Mouse (Mus musculus) embryonic facial prominence, embryonic 13.5 days (tissue): Measurements from ENCODE around the gene Wdr49. TPM values are rescaled to one million over a fixed set of nuclear protein-coding genes. Genes with fewer than 3 reads are reported as not detected.

ENCODE experiments used
- ATAC-seq: fragments of 200-750 bp; cut with Nextera tagmentation; 2 replicates; pipeline ENCODE4 v1.8.0; 2017; ENCODE audit warnings: low read depth; ENCODE audit not compliant: insufficient number of reproducible peaks, insufficient read depth, low FRiP score, low TSS enrichment
- H3K27ac ChIP-seq: fragments of 300-500 bp; sonication (generic); 2 replicates; pipeline ENCODE4 v1.5.1; 2015; ENCODE audit warnings: moderate library complexity, mild to moderate bottlenecking, inconsistent platforms
- H3K27me3 ChIP-seq: fragments of 300-500 bp; sonication (generic); 2 replicates; pipeline ENCODE4 v1.6.1; 2015; ENCODE audit warnings: mild to moderate bottlenecking, inconsistent platforms
- H3K36me3 ChIP-seq: fragments of 300-500 bp; sonication (generic); 2 replicates; pipeline ENCODE4 v1.6.1; 2015; ENCODE audit warnings: mild to moderate bottlenecking, inconsistent platforms
- H3K4me1 ChIP-seq: fragments of 300-500 bp; sonication (generic); 2 replicates; pipeline ENCODE4 v1.6.1; 2015; ENCODE audit warnings: inconsistent platforms
- H3K4me2 ChIP-seq: fragments of 300-500 bp; sonication (generic); 2 replicates; pipeline ENCODE4 v1.6.1; 2015; ENCODE audit warnings: moderate library complexity, mild to moderate bottlenecking, inconsistent platforms
- H3K4me3 ChIP-seq: fragments of 300-500 bp; sonication (generic); 2 replicates; pipeline ENCODE4 v1.5.1; 2015; ENCODE audit warnings: mild to moderate bottlenecking, inconsistent platforms
- H3K9ac ChIP-seq: fragments of 300-500 bp; sonication (generic); 2 replicates; pipeline ENCODE4 v1.6.1; 2015; ENCODE audit warnings: mild to moderate bottlenecking, inconsistent platforms
- H3K9me3 ChIP-seq: fragments of 300-500 bp; sonication (generic); 2 replicates; pipeline ENCODE4 v1.6.1; 2016; ENCODE audit warnings: inconsistent platforms
- WGBS: fragments of 180-500 bp; shearing (Covaris S2); methylation state at CpG from one replicate; pipeline ENCODE4 v1.1.7; 2015; ENCODE audit warnings: mixed read lengths; 5-methylcytosine and 5-hydroxymethylcytosine counted together
- polyA plus RNA-seq: library from polyadenylated mRNA; unstranded; fragments of >200 nt; fragmentation: Nextera tagmentation; extraction: Ambion mirVana; gene quantifications from 2 replicates; pipeline ENCODE4 v1.2.1, GENCODE M21; 2015

Gene Wdr49
- not detected in 2 replicates for polyA plus RNA-seq

- no peak within 1 kb of the TSS for H3K27ac ChIP-seq
- H3K4me1 ChIP-seq: no peaks in the 10 kb centered on the region
- H3K9me3 ChIP-seq: no peaks in the 10 kb centered on the region
- no peak for ATAC-seq
- H3K27me3 ChIP-seq: no peaks in the 10 kb centered on the region
- H3K36me3 ChIP-seq: no peaks in the 10 kb centered on the region
- H3K4me2 ChIP-seq: no peak within 1 kb of the TSS
- H3K9ac ChIP-seq: no peak within 1 kb of the TSS
- no peak within 1 kb of the TSS for H3K4me3 ChIP-seq
- 55% methylated on average over 2 of the region's 2 CpGs for WGBS
Measured at GRCm38 (mm10) chr3:75482056-75482455, at the start of gene Wdr49. Wdr49 (minus strand) TSS chr3:75482156.

GRCm38 (mm10) chr3:75531074-75531473 is 49.1 kb upstream of the Wdr49 start:
- H3K9ac ChIP-seq: no peak overlapping the region
- no peaks in the 10 kb centered on the region for H3K4me1 ChIP-seq
- no peak overlapping the region for H3K4me2 ChIP-seq
- H3K9me3 ChIP-seq: no peaks in the 10 kb centered on the region
- no peak for ATAC-seq
- no peaks in the 10 kb centered on the region for H3K27me3 ChIP-seq
- no peak overlapping the region for H3K4me3 ChIP-seq
- WGBS: 85% methylated on average over 3 of the region's 3 CpGs
- H3K27ac ChIP-seq: no peak overlapping the region
- H3K36me3 ChIP-seq: peaks cover 18% of the 10 kb centered on the region

GRCm38 (mm10) chr3:75522527-75522926 is 40.6 kb upstream of the Wdr49 start:
- no peaks in the 10 kb centered on the region for H3K9me3 ChIP-seq
- H3K9ac ChIP-seq: no peak overlapping the region
- ATAC-seq: no peak
- H3K27me3 ChIP-seq: no peaks in the 10 kb centered on the region
- H3K4me2 ChIP-seq: no peak overlapping the region
- 83% methylated on average over 1 of the region's 1 CpGs for WGBS
- H3K27ac ChIP-seq: no peak overlapping the region
- no peak overlapping the region for H3K4me3 ChIP-seq
- H3K36me3 ChIP-seq: peaks cover 53% of the 10 kb centered on the region
- no peaks in the 10 kb centered on the region for H3K4me1 ChIP-seq

- H3K27me3 ChIP-seq: no peaks in the 10 kb centered on the region
Measured at GRCm38 (mm10) chr3:75521314-75521713, 39.4 kb upstream of the Wdr49 start.

GRCm38 (mm10) chr3:75517631-75518250 is 35.8 kb upstream of the Wdr49 start:
- no peaks in the 10 kb centered on the region for H3K27me3 ChIP-seq
- no peaks in the 10 kb centered on the region for H3K9me3 ChIP-seq
- 35% methylated on average over 7 of the region's 7 CpGs for WGBS
- H3K4me1 ChIP-seq: no peaks in the 10 kb centered on the region
- no peak overlapping the region for H3K4me3 ChIP-seq
- H3K27ac ChIP-seq: no peak overlapping the region
- no peak for ATAC-seq
- H3K4me2 ChIP-seq: no peak overlapping the region
- H3K9ac ChIP-seq: no peak overlapping the region
- peaks cover 31% of the 10 kb centered on the region for H3K36me3 ChIP-seq

More at GRCm38 (mm10) chr3:75521314-75521713, 39.4 kb upstream of the Wdr49 start:
- ATAC-seq: no peak
- Histone ChIP-seq H3K4me3 (no peak overlapping the region), H3K4me2 (no peak overlapping the region), H3K9me3 (no peaks in the 10 kb centered on the region), H3K9ac (no peak overlapping the region), H3K27ac (no peak overlapping the region), H3K36me3 (peaks cover 43% of the 10 kb centered on the region), H3K4me1 (no peaks in the 10 kb centered on the region)
- 83% methylated on average over 2 of the region's 2 CpGs for WGBS

- 74% methylated on average over 7 of the region's 7 CpGs for WGBS
- Histone ChIP-seq H3K27me3 (no peaks in the 10 kb centered on the region), H3K9me3 (no peaks in the 10 kb centered on the region), H3K4me1 (no peaks in the 10 kb centered on the region), H3K27ac (no peak overlapping the region), H3K4me3 (no peak overlapping the region), H3K9ac (no peak overlapping the region), H3K36me3 (no peaks in the 10 kb centered on the region), H3K4me2 (no peak overlapping the region)
- no peak for ATAC-seq
Measured at GRCm38 (mm10) chr3:75498961-75499960, 17.3 kb upstream of the Wdr49 start.

- no peaks in the 10 kb centered on the region for H3K27me3 ChIP-seq
- no peak overlapping the region for H3K9ac ChIP-seq
- H3K9me3 ChIP-seq: no peaks in the 10 kb centered on the region
- no peak overlapping the region for H3K4me2 ChIP-seq
- H3K27ac ChIP-seq: no peak overlapping the region
- WGBS: 43% methylated on average over 3 of the region's 3 CpGs
- H3K36me3 ChIP-seq: no peaks in the 10 kb centered on the region
- H3K4me3 ChIP-seq: no peak overlapping the region
- no peaks in the 10 kb centered on the region for H3K4me1 ChIP-seq
- no peak for ATAC-seq
Measured at GRCm38 (mm10) chr3:75492913-75493312, 11.0 kb upstream of the Wdr49 start.

GRCm38 (mm10) chr3:75475106-75475505 is 6.8 kb downstream of the Wdr49 start:
- 79% methylated on average over 7 of the region's 7 CpGs for WGBS
- no peak overlapping the region for H3K27ac ChIP-seq

GRCm38 (mm10) chr3:75474657-75475056 is 7.3 kb downstream of the Wdr49 start:
- H3K27ac ChIP-seq: no peak overlapping the region
- H3K4me3 ChIP-seq: no peak overlapping the region
- H3K9ac ChIP-seq: no peak overlapping the region
- no peaks in the 10 kb centered on the region for H3K9me3 ChIP-seq
- no peaks in the 10 kb centered on the region for H3K36me3 ChIP-seq
- no peaks in the 10 kb centered on the region for H3K27me3 ChIP-seq
- no peak overlapping the region for H3K4me2 ChIP-seq
- ATAC-seq: no peak
- H3K4me1 ChIP-seq: no peaks in the 10 kb centered on the region
- 89% methylated on average over 7 of the region's 7 CpGs for WGBS

More at GRCm38 (mm10) chr3:75475106-75475505, 6.8 kb downstream of the Wdr49 start:
- no peak overlapping the region for H3K4me3 ChIP-seq
- H3K4me2 ChIP-seq: no peak overlapping the region
- H3K36me3 ChIP-seq: no peaks in the 10 kb centered on the region
- no peaks in the 10 kb centered on the region for H3K4me1 ChIP-seq
- H3K9ac ChIP-seq: no peak overlapping the region
- H3K27me3 ChIP-seq: no peaks in the 10 kb centered on the region
- ATAC-seq: no peak
- H3K9me3 ChIP-seq: no peaks in the 10 kb centered on the region

GRCm38 (mm10) chr3:75468154-75468553 is 13.8 kb downstream of the Wdr49 start:
- ATAC-seq: no peak
- Histone ChIP-seq H3K9ac (no peak overlapping the region), H3K27me3 (no peaks in the 10 kb centered on the region), H3K4me3 (no peak overlapping the region), H3K4me1 (no peaks in the 10 kb centered on the region), H3K36me3 (no peaks in the 10 kb centered on the region), H3K9me3 (no peaks in the 10 kb centered on the region), H3K27ac (no peak overlapping the region), H3K4me2 (no peak overlapping the region)
- 68% methylated on average over 7 of the region's 7 CpGs for WGBS

GRCm38 (mm10) chr3:75430564-75431181 is 51.3 kb downstream of the Wdr49 start:
- ATAC-seq: no peak
- H3K9ac ChIP-seq: no peak overlapping the region
- no peaks in the 10 kb centered on the region for H3K36me3 ChIP-seq
- H3K9me3 ChIP-seq: no peaks in the 10 kb centered on the region
- H3K4me3 ChIP-seq: no peak overlapping the region
- no peak overlapping the region for H3K4me2 ChIP-seq
- WGBS: 72% methylated on average over 4 of the region's 4 CpGs
- H3K4me1 ChIP-seq: no peaks in the 10 kb centered on the region
- H3K27ac ChIP-seq: no peak overlapping the region
- no peaks in the 10 kb centered on the region for H3K27me3 ChIP-seq
